Mouse (Mus musculus) mouse trophoblast stem cell (cell line): Measurements from ENCODE around the gene Trim41.
"Not testable (repeated sequence)": the region's sequence is repeated elsewhere in the genome, so short reads cannot be mapped to it uniquely, and the experiment has no call there.

Experiments used
- in situ Hi-C, 2 experiments: fragments of 300-500 bp; cut with MseI, MboI; formaldehyde crosslinking; loops; 2 replicates in 1 of 2; 3 replicates in 1 of 2; pipeline ENCODE4 v1.15.1; 2025

Gene Trim41

DNA sequence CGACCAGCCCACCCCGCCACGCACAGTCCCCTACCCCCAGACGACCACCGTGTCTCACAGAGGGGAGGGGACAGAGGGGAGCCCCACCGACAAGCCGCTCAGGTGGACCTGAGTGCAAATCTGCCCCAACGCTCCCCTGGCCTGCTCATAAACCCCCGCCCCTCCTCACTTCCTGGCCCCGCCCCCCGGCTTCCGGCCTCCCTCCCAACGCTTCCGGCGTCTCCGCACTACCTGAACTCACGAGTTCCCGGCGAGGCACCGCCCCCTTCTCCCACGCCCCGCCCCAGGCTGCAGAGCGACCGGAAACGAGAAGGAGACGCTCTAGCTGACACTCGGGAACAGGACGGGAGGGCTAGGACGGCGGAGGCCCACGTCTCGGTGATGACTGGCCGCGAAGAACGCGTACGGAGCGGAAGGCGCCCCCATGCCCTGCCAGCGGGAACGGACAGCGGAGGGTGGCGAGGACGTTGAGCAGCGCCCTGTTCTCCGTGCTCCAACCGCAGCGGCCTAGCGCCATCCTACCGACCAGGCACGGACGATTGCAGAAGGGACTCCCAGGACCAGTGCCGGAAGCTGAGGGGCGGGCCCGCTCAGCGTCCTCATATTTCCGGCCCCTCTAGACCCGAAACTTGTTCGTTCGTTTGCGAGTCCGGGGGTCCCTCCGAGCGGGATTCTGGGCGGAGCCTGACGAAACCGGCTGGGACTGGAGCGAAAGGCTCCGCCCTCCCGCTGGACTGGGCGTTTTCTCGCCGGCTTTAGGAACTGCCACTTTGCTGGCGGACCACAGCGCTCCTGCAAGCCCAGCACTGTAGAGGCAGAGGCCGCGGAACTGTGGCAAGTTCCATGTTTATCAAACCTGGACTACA, at the start of gene Trim41:
Trim41 (minus strand) TSS at position 554 of the 866 bp plus-strand sequence.
- in situ Hi-C loops: no loop called here

DNA sequence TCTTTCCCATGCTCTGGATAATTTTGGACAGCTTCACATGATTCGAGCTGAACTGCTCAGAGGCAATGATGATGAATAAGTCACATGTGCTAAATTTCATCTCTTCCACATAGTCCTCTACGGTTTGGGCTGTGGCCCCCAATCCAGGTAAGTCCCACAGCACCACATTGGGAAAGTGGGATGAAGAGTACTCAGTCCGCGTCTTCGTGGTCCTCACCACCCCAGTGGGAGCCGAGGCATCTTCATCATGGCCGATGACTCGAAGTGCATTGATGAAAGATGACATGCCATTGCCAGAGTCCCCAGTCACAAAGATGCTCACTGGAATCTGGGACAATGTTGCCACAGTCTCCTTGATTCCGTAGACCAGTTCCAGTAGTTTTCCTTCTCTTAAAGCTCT, 49.3 kb upstream of the Trim41 start:
- in situ Hi-C loops: no loop called here

DNA sequence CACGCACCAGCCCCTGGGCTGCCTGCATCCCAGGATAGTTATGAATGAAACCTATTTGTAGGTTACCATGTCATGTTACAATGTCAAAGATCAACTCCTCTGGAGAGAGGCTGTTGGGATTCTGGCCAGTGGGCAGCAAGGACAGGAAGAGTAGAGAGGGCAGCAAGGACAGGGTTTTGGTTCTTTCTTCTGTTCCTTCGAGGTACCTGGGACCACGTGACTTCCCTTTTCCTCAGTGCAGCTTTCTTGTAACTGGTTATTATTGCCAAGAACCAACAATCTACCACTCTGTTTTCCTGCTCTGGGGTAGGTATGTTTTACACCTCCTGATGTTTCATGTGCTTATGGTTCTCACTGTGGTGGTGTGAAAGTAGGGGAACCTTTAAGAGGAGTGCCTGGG, 46.7 kb upstream of the Trim41 start:
- in situ Hi-C loops: no loop called here

DNA sequence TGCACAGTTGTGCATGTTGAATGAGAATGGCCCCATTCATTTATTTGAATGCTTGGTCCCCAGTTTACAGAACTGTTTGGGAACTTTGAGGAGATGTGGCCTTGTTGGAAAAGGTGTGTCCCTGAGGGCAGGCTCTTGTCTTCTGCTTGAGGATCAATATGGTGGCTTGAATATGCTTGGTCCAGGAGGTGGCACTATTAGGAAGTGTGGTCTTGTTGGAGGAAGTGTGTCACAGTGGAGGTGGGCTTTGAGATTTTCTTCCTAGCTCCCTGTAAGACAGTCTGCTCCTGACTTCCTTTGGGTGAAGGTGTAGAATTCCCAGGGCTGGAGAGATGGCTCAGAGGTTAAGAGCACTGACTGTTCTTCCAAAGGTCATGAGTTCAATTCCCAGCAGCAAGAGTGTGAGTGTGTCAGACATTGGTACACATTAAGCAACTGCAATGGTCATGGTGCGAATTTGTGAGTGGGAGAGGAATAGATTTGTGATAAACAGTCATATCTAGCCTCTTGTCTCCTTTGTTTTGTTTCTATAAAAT, 45.7 kb upstream of the Trim41 start:
- in situ Hi-C loops: no loop called here

DNA sequence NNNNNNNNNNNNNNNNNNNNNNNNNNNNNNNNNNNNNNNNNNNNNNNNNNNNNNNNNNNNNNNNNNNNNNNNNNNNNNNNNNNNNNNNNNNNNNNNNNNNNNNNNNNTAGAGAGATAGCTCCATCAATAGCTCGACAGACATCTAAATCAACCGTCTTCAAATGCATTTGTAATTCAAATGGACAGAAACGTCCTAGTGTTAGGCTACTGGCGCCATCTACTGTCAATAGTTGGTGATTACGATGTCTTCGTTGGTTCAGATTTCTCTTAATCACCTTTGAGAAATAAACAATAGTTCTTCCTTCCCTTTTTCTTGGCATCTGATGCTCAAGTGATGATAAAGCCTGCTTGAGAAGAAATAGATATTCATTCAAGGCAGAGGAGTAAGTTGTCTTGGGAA, 41.9 kb upstream of the Trim41 start:
- in situ Hi-C loops: loop anchor here (5.0 kb wide), 1 partner anchor 72 kb away; no protein-coding TSS in a partner anchor

DNA sequence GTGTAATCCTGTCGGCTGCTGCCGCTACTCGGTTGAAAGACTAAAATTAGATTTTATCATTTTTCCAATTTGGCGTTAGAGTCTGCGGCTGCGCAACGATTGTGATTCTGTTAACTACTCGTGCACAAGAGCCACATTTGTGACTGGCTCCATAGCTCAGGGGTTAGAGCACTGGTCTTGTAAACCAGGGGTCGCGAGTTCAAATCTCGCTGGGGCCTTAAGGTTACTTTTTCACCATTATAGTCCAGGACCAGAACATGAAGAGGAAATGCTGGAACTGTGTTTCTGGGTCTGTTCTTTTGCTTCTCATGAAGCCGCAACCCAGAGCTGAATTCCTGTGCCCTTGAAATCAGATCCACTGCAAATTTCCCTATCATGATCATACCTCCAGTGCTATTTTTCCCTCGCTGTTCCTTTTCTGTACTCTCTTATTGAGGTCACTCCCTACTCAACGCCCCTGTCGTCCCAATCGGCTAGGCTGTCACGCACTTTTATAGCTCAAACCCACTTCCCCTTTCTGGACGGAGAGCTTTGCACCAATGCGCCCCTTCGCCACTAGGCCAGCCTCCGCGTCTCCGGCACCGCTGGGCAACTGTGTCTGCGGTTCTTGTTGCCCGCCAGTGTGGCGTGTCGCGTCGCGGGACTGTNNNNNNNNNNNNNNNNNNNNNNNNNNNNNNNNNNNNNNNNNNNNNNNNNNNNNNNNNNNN, 36.5 kb upstream of the Trim41 start:
- in situ Hi-C loops: no loop called here

DNA sequence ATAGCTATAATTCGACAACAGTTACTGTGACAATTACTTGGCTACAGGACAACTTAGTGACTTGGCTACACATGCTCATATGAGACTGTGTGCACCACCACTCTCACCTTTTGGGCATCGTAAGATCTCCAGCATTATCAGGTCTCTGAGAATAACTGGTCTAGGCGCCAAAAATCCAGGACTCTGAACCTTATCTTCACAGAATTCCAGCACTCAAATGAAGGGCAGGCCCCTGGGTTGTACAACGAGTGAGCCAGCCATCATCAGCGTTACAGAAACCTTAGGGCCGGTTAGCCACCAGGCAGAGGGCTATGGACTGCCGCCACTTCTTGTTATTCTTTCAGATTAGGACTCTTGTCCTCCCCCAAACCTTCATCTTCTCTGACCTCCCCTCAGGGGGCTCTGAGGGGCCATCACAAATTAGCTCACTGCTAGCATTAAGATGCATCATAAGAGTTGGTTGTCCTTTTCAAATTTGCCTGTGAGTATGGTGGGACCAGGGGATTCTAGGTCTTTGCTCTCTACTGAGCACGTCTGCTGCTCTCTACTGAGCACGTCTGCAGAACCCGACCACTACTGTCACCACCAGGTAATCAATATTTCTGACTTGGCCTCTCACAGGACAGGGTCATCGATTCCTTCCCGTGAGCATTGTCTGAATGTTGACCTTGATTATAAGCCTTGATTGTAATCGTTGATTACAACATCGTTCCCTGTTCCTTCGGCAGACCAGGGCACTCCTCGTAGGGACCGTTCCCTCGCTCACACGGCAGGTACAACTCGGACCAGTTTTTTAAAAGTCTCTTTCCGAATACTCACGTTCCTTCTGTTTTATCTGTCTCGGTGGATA, 35.7 kb upstream of the Trim41 start:
- in situ Hi-C loops: no loop called here

DNA sequence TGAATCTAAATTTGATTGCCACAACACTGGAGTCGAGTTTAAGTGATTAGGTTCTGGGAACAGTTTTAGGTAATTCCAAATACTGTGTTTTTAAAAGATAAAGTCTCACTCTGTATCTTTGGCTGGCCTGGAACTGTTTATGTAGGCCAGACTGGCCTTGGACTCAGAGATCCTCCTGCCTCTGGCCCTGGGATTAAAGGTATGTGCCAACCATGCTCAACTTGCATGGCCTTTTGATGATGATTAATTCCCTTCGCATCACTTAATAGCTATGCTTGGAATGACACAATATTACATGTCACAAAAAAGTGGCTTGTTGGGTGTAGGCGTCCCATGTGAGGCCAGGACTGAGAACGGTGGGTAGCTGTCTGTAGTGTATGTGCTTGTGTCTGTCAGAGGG, 35.0 kb upstream of the Trim41 start:
- in situ Hi-C loops: no loop called here

DNA sequence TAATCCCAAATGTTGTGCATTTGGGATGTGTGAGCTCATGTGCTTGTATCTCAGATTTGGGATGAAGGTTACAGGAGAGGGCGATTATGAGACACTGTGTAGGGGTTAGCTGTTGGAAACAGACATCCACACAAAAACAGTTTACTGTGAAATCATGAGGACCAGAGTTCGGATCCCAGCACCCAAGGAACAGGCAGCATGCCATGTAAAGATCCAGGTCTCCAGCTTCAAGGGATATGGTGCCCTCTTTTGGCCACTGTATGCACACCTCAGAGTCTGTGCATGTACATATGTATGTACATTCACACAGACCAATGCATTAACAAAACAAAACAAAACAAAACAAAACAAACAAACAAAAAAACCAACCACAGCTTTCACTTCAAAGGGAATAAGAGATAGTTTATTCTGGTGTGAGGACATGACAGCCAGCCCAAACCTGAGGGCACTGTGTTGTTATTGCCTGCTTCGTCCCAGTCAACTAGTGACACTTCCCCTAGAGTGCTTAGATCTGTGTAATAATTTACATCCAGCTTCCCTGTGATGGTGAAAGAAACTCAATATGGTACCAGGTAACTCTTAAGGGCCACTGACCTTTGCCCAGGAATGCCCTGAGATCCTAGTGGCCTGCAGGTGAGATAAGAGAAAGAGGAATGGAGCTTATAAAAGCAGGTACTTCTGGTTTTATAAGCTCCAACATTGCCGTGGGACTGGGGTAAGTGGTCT, 34.3 kb upstream of the Trim41 start:
- in situ Hi-C loops: no loop called here

DNA sequence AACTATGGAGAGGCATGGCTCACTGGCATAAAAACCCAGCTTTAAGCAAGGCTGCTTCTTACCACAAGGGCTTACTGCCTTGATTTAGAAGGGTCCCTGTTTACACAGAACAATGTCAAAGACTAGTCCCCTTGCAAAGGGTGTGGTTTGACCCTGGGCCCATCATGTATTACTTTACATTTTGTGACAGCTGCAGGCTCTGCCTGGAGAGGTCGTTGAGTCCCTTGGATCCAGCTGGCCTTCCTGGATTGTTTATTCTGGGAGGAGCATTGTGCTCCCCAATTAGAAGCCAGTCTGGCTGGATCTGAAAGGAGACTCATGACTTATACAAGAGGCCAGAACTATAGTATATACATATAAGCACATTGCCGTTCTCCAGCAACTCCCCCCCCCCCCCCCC, 33.1 kb upstream of the Trim41 start:
- in situ Hi-C loops: no loop called here

DNA sequence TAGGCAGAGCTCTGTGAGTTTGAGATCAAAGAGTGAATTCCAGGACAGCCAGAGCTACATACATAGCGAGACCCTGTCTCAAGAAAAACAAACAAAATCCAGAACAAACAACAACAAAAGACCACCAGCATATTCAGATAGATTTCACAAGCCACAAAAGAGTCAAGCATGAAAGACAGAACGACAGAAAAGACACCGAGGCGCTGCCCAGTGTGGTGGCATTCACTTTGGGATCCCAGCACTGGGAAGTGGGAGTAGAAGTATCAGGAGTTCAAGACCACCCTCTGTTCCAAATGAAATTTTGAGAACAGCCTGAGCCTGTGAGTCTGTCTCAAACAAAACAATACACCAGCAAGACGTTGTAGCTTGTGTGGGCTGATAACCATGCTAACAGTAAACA, 29.7 kb upstream of the Trim41 start:
- in situ Hi-C loops: no loop called here

DNA sequence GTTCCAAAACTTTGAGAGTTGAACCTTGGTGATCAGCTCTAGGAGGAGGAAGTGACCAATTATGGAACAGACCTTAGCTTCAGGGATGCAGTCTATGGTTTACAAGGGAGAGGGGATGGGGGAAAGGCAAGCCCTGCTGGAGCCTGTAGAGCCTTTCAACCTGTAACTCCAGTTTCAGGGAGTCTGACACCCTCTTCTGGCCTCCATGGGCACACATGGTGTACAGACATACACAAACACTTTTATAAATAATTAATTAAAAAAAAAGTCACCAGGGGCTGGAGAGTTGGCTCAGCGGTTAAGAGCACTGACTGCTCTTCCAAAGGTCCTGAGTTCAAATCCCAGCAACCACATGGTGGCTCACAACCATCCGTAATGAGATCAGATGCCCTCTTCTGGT, 29.2 kb upstream of the Trim41 start:
- in situ Hi-C loops: not testable (repeated sequence)

DNA sequence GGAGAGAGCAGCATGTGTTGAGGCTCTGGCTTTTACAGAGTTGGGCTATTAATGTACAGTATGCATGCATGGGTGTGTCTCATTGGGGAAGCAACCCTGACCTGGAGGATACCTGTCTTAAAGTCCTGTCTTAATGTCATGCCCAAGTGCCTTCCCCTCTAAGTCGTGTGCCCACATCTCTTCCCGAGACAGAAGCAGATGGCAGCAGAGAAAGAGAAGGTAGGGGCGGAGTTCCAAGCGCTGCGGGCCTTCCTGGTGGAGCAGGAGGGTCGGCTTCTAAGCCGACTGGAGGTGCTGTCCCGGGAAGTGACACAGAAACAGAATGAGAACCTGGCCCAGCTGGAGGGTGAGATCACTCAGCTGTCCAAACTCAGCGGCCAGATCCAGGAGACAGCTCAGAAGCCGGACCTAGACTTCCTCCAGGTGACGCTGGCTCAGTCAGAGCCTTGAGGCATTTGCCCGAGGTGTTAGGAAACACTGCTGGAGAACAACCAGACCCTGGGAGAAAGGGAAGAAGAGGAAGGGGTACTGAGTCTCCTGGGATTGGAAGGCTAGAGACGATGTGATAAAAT, 28.2 kb upstream of the Trim41 start:
- in situ Hi-C loops: no loop called here

DNA sequence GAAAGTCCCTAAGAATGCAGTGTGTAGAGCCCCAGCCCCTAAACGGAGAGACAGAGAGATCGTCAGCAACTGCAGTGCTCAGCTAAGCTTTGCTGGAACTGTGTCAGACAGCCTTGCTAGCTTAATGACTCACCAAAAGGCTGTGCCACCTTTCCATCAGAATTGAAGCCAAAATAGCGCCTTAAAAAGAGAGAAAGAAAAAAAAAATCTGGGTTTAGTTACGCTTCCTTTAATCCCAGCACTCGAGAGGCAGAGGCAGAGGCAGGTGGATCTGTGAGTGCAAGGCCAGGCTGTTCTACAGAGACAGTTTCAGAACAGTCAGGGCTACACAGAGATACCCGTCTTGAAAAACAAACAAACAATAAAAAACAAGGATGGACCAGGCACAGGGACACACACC, 27.2 kb upstream of the Trim41 start:
- in situ Hi-C loops: no loop called here

DNA sequence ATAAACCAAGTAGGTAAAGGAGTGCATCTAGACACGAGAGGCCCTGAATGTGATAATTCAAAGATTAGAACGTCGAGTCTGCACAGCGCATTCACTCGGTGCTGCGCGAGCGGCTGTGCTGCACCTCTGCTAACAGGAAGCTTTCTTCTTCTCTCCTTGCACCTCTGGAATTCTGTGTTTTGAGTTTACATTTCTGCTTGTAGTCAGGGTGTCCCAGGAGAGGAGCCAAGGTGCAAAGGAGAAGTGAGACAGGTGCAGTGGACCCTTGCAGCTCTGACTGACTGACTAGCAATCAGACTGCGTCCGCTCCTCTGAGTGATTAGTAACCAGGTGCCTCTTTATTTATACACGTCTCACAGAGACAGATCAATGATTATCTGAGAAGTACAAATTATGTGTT, 26.0 kb upstream of the Trim41 start:
- in situ Hi-C loops: no loop called here

DNA sequence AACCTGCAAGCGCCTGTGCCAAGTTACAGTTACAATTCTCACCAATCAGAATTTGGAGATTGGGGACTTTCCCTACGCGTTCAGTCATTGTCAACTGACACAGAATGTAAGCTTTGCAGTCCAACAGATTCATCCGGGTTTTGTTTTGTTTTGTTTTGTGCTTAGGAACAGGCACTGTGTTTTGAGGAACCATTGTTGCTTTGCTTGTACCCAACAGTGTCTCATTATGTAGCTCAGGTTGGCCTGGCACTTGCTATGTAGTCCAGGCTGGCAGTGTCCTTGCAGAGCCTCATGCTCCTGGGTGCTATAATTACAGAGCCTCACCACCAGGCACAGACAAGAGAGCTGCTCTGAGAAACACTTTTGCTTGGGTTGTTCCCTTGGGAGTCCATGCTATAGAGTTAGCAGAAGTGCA, 25.2 kb upstream of the Trim41 start:
- in situ Hi-C loops: no loop called here

DNA sequence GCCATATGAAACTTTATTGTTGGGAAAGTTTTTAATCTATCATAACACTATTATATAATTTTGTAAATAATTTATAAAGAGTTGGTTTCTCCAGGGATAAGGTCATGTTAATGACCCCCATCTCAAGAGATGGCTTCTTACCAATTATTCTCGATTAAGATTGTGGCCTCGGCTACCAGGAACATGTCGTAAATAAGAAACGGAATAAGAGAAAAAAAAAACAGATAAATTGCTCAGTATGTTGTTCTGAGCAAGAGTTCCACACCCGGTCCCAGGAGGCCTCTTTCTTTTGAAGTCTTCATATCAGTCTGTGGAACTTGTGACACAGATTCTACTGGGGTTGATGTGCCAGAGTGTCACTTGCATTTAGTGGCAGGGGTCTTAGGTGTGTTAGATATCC, 24.1 kb upstream of the Trim41 start:
- in situ Hi-C loops: no loop called here

DNA sequence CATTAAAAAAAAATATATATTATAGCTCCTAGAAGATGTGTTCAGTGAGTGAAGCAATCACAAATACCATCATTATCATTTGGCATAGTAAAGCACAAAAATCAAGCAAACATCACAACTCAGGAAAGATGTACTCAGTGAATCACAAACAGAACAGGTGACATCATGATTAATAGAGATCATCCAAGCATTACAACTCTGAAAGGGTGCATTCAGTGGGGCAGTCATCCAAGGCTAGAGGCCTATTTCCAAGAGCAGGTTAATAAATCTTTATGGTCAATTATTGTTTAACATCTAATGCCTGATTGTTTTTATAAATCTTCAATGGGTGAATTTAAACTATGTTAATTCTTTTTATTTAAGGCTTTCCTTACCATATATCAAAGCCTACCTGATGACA, 23.7 kb upstream of the Trim41 start:
- in situ Hi-C loops: no loop called here

DNA sequence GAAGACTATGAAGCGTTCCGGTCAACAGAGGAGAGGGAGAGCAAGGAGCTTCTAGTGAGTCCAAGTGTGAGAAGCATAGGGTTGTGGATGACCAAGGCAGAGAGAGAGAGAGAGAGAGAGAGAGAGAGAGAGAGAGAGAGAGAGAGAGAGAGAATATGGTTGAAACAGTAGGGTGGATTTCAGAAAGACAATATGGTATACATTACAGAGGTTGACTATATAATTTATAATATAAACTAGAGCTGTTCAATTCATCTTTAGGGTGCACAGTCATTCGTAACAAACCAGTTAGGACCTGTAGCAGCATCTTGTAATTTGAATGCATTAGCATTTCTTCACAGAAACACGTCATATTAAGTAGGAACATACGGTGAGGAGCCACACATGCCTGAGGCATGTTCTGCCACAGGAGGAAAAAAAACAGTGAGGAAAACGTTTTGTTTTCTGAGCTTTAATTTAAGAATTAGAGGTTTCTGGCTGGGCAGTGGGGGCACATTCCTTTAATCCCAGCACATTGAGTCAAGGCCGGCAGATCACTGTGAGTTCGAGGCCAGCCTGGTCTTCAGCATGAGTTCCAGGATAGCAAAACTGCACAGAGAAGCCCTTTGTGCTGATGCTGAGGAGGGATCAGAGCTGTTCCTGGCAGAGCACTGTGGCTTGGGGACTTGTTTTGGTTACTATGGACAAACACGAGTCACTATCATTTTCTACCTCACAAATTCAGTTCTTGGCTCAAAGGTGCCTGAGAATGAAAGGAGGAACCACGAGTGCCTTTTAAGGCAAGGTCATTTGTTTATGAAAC, 21.9 kb upstream of the Trim41 start:
- in situ Hi-C loops: no loop called here

DNA sequence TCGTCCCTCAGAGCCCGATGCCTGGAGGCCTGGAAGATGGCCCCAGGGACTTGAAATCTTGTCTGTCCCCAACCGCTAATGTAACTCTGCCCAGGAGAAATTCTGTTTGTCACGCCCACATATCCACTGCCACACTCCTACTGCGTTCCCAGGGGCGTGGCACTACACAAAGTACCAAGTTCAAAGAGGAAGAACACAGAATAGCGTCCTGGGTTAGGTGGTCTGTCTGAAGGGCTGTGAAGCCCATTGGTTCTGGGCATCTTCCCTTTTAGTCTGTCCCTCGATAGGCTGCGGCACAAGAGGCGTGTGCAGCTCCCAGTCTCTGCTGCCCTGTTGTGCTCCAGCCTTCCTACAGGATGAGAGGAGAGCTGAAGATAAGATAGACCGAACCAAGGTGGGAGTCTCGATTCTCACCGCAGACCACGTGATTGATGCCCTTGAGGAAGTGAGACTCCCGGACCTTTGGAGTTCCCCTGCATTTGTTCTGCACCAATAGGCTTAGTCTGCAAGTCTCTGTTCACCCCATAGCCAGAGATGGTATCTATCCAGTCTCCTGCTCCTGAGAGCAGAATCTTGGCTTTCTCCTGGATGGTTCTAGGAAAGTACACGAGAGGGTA, 21.1 kb upstream of the Trim41 start:
- in situ Hi-C loops: no loop called here
